Mouse (Mus musculus): ENCODE measurements around the gene Btnl6.
"Not testable (repeated sequence)": the region's sequence is repeated elsewhere in the genome, so short reads cannot be mapped to it uniquely, and the experiment has no call there.

GRCm38 (mm10) chr17:34465906-34466305 lies 51.2 kb downstream of the Btnl6 start:
- TF ChIP-seq HCFC1 (IDR thresholded peaks at IDR 0.05; ENCODE audit: borderline replicate concordance, insufficient read depth, low read length); CHD2 (IDR thresholded peaks at IDR 0.05; ENCODE audit: low read depth, low read length): not testable (repeated sequence)

Data from ES-E14 (cell line).